Mouse (Mus musculus) spleen, adult 2 months (tissue): ENCODE measurements around the gene Myh6. TPM values are rescaled to one million over a fixed set of nuclear protein-coding genes. Genes with fewer than 3 reads are reported as not detected.

Experiments
- DNase-seq, 2 experiments: peaks; one replicate each; pipeline versions ENCODE4 v3.0.0 to v3.0.0-alpha.2; 2012 to 2021; ENCODE audit warnings: low spot score in 2 of 2, low read depth in 1 of 2
- H3K27ac ChIP-seq: fragments of 200-500 bp; 2 replicates; pipeline ENCODE4 v1.5.1; 2012; ENCODE audit warnings: low read length, inconsistent platforms; ENCODE audit not compliant: insufficient read depth
- H3K27me3 ChIP-seq: fragments of 200-500 bp; 2 replicates; pipeline ENCODE4 v1.6.1; 2012; ENCODE audit warnings: mild to moderate bottlenecking, moderate library complexity, low read length, inconsistent platforms; ENCODE audit not compliant: control insufficient read depth, insufficient read depth
- H3K36me3 ChIP-seq: fragments of 200-500 bp; 2 replicates; pipeline ENCODE4 v1.6.1; 2012; ENCODE audit warnings: mild to moderate bottlenecking, low read length, inconsistent platforms; ENCODE audit not compliant: control insufficient read depth, insufficient read depth
- H3K4me1 ChIP-seq: fragments of 200-500 bp; 2 replicates; pipeline ENCODE4 v1.6.1; 2011; ENCODE audit warnings: inconsistent platforms; ENCODE audit not compliant: control insufficient read depth, insufficient read depth, insufficient read length
- H3K4me3 ChIP-seq: fragments of 200-500 bp; 2 replicates; pipeline ENCODE4 v1.5.1; 2011; ENCODE audit warnings: mild to moderate bottlenecking, inconsistent platforms; ENCODE audit not compliant: insufficient read depth, insufficient read length; ENCODE audit errors: extremely low read depth
- CTCF ChIP-seq: fragments of 200-500 bp; IDR thresholded peaks from 2 replicates; pipeline ENCODE4 v1.5.1; 2011; ENCODE audit warnings: mild to moderate bottlenecking, inconsistent platforms; ENCODE audit not compliant: insufficient read depth, insufficient read length, insufficient replicate concordance; ENCODE audit errors: extremely low read depth
- POLR2A ChIP-seq: fragments of 200-500 bp; IDR thresholded peaks from 2 replicates; pipeline ENCODE4 v1.6.1; 2011; ENCODE audit warnings: low read depth, low read length, inconsistent platforms
- WGBS: fragments of 180-500 bp; shearing (Covaris S2); methylation state at CpG from one replicate; pipeline ENCODE4 v1.1.7; 2018; 5-methylcytosine and 5-hydroxymethylcytosine counted together
- polyA plus RNA-seq: library from polyadenylated mRNA; depleted of rRNA; stranded (reverse); fragments of >200 nt; gene quantifications from 2 replicates; pipeline ENCODE4 v1.2.3, GENCODE M21; 2012

Gene Myh6
- polyA plus RNA-seq, 1 experiment, result 0.61 TPM

- no peak overlapping the region for H3K27ac ChIP-seq
- no peak for TF ChIP-seq POLR2A
- TF ChIP-seq CTCF, result no peak
- WGBS, result 89% methylated on average over 16 of the region's 16 CpGs
- no peak overlapping the region for H3K4me3 ChIP-seq
- H3K27me3 ChIP-seq, result 0 out of 2 replicates have a peak, but pooled peaks cover 1% of the 10 kb centered on the region
- no peaks in the 10 kb centered on the region for H3K4me1 ChIP-seq
- no peak for DNase-seq
- no peaks in the 10 kb centered on the region for H3K36me3 ChIP-seq
These were observed 29.2 kb downstream of the Myh6 start for GRCm38 (mm10) chr14:54937361-54938182.

DNA sequence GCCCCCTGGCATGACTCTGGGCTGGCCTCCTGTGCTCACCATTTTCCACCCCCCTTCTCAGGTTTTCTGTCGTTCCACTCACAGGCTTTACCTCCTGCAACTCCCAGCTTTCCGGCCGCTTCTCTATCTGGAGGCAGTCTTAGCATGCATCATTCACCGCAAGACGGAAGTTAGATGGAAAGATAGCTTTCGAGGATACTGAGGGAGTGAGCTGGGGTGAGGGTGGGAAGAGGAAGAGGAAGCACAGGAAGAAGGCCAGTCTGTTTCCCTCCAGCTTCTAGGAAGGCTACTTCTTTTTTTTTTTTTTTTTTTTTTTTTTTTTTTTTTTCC lies 29.9 kb downstream of the Myh6 start:
- no peak overlapping the region for H3K27ac ChIP-seq
- H3K4me3 ChIP-seq, result no peak overlapping the region
- DNase-seq, result no peak
- 0 out of 2 replicates have a peak, but pooled peaks cover 1% of the 10 kb centered on the region for H3K27me3 ChIP-seq
- H3K36me3 ChIP-seq, result no peaks in the 10 kb centered on the region
- no peaks in the 10 kb centered on the region for H3K4me1 ChIP-seq
- TF ChIP-seq POLR2A, result no peak
- TF ChIP-seq CTCF, result no peak
- WGBS, result 37% methylated on average over 6 of the region's 6 CpGs

DNA sequence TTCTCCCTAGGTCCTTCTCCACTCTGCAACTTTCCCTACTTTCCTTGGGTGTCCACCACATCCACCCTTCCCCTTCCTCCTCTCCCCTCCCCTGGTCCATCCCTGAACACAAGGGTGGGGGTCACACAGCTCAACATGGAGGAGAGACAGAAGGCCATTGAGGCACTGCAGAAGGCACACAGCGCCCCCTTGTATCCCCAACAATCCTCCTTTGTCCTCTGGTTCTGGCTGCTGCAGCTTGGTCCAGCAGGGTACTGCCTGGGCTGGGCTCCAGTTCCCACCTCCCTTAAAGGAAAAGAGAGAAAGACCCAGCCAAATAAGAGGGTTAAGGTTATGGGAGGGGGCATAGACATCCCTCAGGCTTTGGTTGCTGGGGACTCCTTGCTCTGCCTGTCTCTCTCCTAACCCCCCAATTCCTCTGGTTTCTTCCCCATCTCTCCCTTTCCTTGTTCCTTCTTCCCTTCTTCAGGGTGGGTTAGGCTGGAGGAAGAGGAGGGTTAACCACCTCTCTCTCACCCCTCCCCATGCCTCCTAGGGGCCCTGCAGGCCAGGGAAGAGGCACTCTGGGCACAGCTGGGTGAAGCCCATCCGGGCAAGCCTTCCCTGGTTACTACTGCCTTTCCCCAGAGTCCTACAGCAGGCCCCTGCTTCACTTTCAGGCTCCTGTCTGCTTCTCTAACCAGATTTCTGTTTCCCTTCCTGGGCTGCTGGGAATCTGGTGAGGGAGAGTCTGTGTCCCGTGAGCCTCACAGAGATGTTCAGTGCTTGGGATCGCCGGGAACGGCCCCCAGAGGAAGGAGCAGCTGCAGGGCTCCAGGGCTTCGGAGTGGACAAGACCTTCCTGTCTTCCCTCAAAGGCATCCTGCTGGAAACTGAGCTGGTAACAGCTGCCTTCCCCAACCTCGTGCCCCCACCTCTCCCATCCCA lies 30.6 kb downstream of the Myh6 start, which contains the start of gene Cmtm5:
Cmtm5 (plus strand) TSS at position 358 of the 927 bp plus-strand sequence.
- no peak within 1 kb of the TSS for H3K27ac ChIP-seq
- H3K27me3 ChIP-seq, result 0 out of 2 replicates have a peak, but pooled peaks cover 1% of the 10 kb centered on the region
- WGBS, result 45% methylated on average over 8 of the region's 8 CpGs
- no peak for DNase-seq
- TF ChIP-seq CTCF, result no peak
- TF ChIP-seq POLR2A, result no peak
- no peak within 1 kb of the TSS for H3K4me3 ChIP-seq
- no peaks in the 10 kb centered on the region for H3K36me3 ChIP-seq
- H3K4me1 ChIP-seq, result no peaks in the 10 kb centered on the region

- WGBS, result 81% methylated on average over 6 of the region's 6 CpGs
- TF ChIP-seq POLR2A, result no peak
- TF ChIP-seq CTCF, result no peak
- Histone ChIP-seq H3K36me3 (no peaks in the 10 kb centered on the region), H3K4me1 (no peaks in the 10 kb centered on the region), H3K4me3 (no peak within 1 kb of the TSS), H3K27ac (no peak within 1 kb of the TSS), H3K27me3 (peaks cover 3% of the 10 kb centered on the region; the same call in 1 of the 2 replicates)
- no peak for DNase-seq
These were observed 34.0 kb downstream of the Myh6 start, which contains the start of gene Il25 for GRCm38 (mm10) chr14:54932645-54933150. TSS of gene Il25 (plus strand) at chr14:54932695.

- no peak for DNase-seq
- no peak for TF ChIP-seq POLR2A
- no peak for TF ChIP-seq CTCF
- Histone ChIP-seq H3K4me1 (no peaks in the 10 kb centered on the region; the same call in 1 of the 2 replicates), H3K27me3 (peaks cover 13% of the 10 kb centered on the region), H3K36me3 (no peaks in the 10 kb centered on the region), H3K27ac (no peak overlapping the region), H3K4me3 (no peak overlapping the region)
- WGBS, result 25% methylated on average over 2 of the region's 2 CpGs
These were observed 36.3 kb downstream of the Myh6 start for GRCm38 (mm10) chr14:54930431-54930830.

DNA sequence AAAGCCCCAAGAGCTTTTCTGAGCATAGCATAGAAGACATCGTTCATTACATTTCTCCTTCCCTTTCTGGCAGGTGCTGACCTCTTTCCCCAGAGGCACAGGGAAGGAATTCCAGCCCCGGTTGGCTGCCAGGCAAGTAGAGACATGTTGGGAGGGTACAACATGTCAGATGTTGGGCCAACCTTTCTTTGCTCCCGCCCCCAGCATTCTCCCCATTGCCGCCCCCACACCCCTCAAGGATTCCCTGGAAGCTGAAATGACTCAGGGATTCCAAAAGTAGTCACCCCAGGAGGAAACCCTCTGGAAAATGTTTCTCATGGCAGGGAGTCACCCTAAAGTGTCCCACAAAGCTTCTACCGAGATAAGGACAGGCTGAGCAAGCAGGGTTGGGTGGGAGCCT lies 36.9 kb downstream of the Myh6 start:
- TF ChIP-seq CTCF, result no peak
- no peak for TF ChIP-seq POLR2A
- WGBS, result 84% methylated on average over 5 of the region's 5 CpGs
- H3K36me3 ChIP-seq, result no peaks in the 10 kb centered on the region
- H3K4me1 ChIP-seq, result no peaks in the 10 kb centered on the region; the same call in 1 of the 2 replicates
- H3K4me3 ChIP-seq, result no peak overlapping the region
- H3K27me3 ChIP-seq, result peaks cover 15% of the 10 kb centered on the region
- H3K27ac ChIP-seq, result no peak overlapping the region
- no peak for DNase-seq
